Mouse (Mus musculus) layer of hippocampus, adult 2 months (tissue): ENCODE measurements around the gene Rpgr. TPM values are rescaled to one million over a fixed set of nuclear protein-coding genes. Genes with fewer than 3 reads are reported as not detected.

Experiments
- DNase-seq, 2 experiments: peaks; one replicate each; pipeline ENCODE4 v3.0.0; 2022; ENCODE audit warnings: low spot score in 2 of 2
- H3K27ac ChIP-seq: fragments of 200-600 bp; 2 replicates; pipeline ENCODE4 v1.8.1; 2022
- H3K4me3 ChIP-seq: fragments of 200-600 bp; 2 replicates; pipeline ENCODE4 v1.8.1; 2022; ENCODE audit warnings: mild to moderate bottlenecking
- CTCF ChIP-seq: fragments of 200-600 bp; conservative IDR thresholded peaks from 2 replicates; pipeline ENCODE4 v1.8.1; 2022; ENCODE audit warnings: antibody characterized with exemption, mild to moderate bottlenecking, moderate library complexity
- long read RNA-seq, 2 experiments: library from polyadenylated mRNA; stranded (forward); transcript quantifications; one replicate each; pipeline ENCODE4 v2.0.0; 2021; ENCODE audit warnings: borderline mapping rate in 2 of 2
- total RNA-seq, 2 experiments: library from RNA; stranded (reverse); gene quantifications; 2 replicates each; pipeline ENCODE4 v1.2.3; 2021

Rpgr gene
- total RNA-seq: 10 to 100 TPM; 17.8 to 19.3 TPM
- long read RNA-seq, experiment 1, partial matches to known transcripts: 0 of 9 reads
- long read RNA-seq, experiment 1, other reads (novel, unspliced or antisense): 1 of 9 reads
- long read RNA-seq, experiment 2, partial matches to known transcripts: 0 of 9 reads
- long read RNA-seq, experiment 2, other reads (novel, unspliced or antisense): 5 of 9 reads

GRCm38 (mm10) chrX:10216410-10216949 lies at the start of gene Rpgr:
Gene Rpgr, minus strand, starts transcription at chrX:10216920.
- TF ChIP-seq CTCF: peak; percentile 88
- Histone ChIP-seq H3K27ac (peak within 1 kb of the TSS; percentile 95), H3K4me3 (peak within 1 kb of the TSS; percentile 67)
- peak; percentile 82 to 90 for DNase-seq

GRCm38 (mm10) chrX:10258260-10258659 lies 41.5 kb upstream of the Rpgr start:
- Histone ChIP-seq H3K4me3 (no peak overlapping the region), H3K27ac (no peak overlapping the region)
- TF ChIP-seq CTCF: no peak
- DNase-seq: no peak

GRCm38 (mm10) chrX:10257774-10258173 lies 41.1 kb upstream of the Rpgr start:
- H3K4me3 ChIP-seq: no peak overlapping the region

GRCm38 (mm10) chrX:10251852-10252504 lies 35.3 kb upstream of the Rpgr start, which contains the start of gene Otc:
Gene Otc, plus strand, starts transcription at chrX:10252305.
- DNase-seq: no peak
- TF ChIP-seq CTCF: no peak
- Histone ChIP-seq H3K27ac (no peak within 1 kb of the TSS), H3K4me3 (no peak within 1 kb of the TSS)

More at GRCm38 (mm10) chrX:10257774-10258173, 41.1 kb upstream of the Rpgr start:
- no peak overlapping the region for H3K27ac ChIP-seq
- no peak for DNase-seq
- no peak for TF ChIP-seq CTCF

- H3K4me3 ChIP-seq: no peak overlapping the region
- TF ChIP-seq CTCF: no peak
- no peak overlapping the region for H3K27ac ChIP-seq
- no peak for DNase-seq
Observed at GRCm38 (mm10) chrX:10251357-10251756, 34.6 kb upstream of the Rpgr start.

- no peak overlapping the region for H3K27ac ChIP-seq
- no peak for TF ChIP-seq CTCF
- DNase-seq: no peak
- no peak overlapping the region for H3K4me3 ChIP-seq
Observed at GRCm38 (mm10) chrX:10243916-10244315, 27.2 kb upstream of the Rpgr start.

GRCm38 (mm10) chrX:10239515-10239914 lies 22.8 kb upstream of the Rpgr start:
- Histone ChIP-seq H3K27ac (no peak overlapping the region), H3K4me3 (no peak overlapping the region)
- no peak for TF ChIP-seq CTCF
- no peak for DNase-seq

- H3K27ac ChIP-seq: no peak overlapping the region
- TF ChIP-seq CTCF: no peak
- H3K4me3 ChIP-seq: no peak overlapping the region
- DNase-seq: no peak
Observed at GRCm38 (mm10) chrX:10234617-10235016, 17.9 kb upstream of the Rpgr start.

- Histone ChIP-seq H3K4me3 (no peak overlapping the region), H3K27ac (no peak overlapping the region)
- peak; percentile 13 to 36 for DNase-seq
- TF ChIP-seq CTCF: peak; percentile 75
Observed at GRCm38 (mm10) chrX:10233051-10233450, 16.3 kb upstream of the Rpgr start.

- Histone ChIP-seq H3K27ac (no peak overlapping the region), H3K4me3 (no peak overlapping the region)
- DNase-seq: peak in 1 of 2 experiments; percentile 12
- no peak for TF ChIP-seq CTCF
Observed at GRCm38 (mm10) chrX:10219281-10219680, 2.6 kb upstream of the Rpgr start.

- no peak for TF ChIP-seq CTCF
- peak overlapping the region; percentile 67 for H3K4me3 ChIP-seq
- DNase-seq: peak; percentile 24 to 36
- H3K27ac ChIP-seq: peak overlapping the region; percentile 95
Observed at GRCm38 (mm10) chrX:10215972-10216371, 748 bp downstream of the Rpgr start.

GRCm38 (mm10) chrX:10205937-10206336 lies 10.8 kb downstream of the Rpgr start:
- TF ChIP-seq CTCF: no peak
- H3K4me3 ChIP-seq: no peak overlapping the region
- H3K27ac ChIP-seq: no peak overlapping the region
- no peak for DNase-seq

- Histone ChIP-seq H3K4me3 (no peak overlapping the region), H3K27ac (no peak overlapping the region)
- peak; percentile 78 for TF ChIP-seq CTCF
- peak in 1 of 2 experiments; percentile 41 for DNase-seq
Observed at GRCm38 (mm10) chrX:10201289-10201688, 15.4 kb downstream of the Rpgr start.

GRCm38 (mm10) chrX:10152390-10152789 lies 64.3 kb downstream of the Rpgr start:
- TF ChIP-seq CTCF: no peak
- DNase-seq: no peak

More at GRCm38 (mm10) chrX:10152390-10152789, 64.3 kb downstream of the Rpgr start:
- Histone ChIP-seq H3K4me3 (no peak overlapping the region), H3K27ac (no peak overlapping the region)
